16 mouse cellular contexts compared by ENCODE assay signal in genomic region chr9:45255967-45256366, GRCm38 (mm10). TPM values are rescaled to one million over a fixed set of nuclear protein-coding genes. Genes with fewer than 3 reads are reported as not detected.
"Had no signal": no experiment of that assay in that cellular context is flagged by ENCODE, and none has a peak within 500 bp of the region (broad histone marks: within the 10 kb centered on the region; RNA-seq: fewer than 3 reads in every experiment).

No protein-coding gene starts in this region.

- H3K4me3 ChIP-seq: neural tube, embryonic 15.5 days; stomach, embryonic 15.5 days had no signal

- H3K9me3 ChIP-seq: neural tube, embryonic 15.5 days; stomach, embryonic 15.5 days had no signal

- H3K9ac ChIP-seq: neural tube, embryonic 15.5 days; stomach, embryonic 15.5 days had no signal

- H3K4me1 ChIP-seq: neural tube, embryonic 15.5 days; stomach, embryonic 15.5 days had no signal

- H3K27me3 ChIP-seq: neural tube, embryonic 15.5 days; stomach, embryonic 15.5 days had no signal

- DNase-seq: retina, postnatal 1 day; right cerebral cortex, adult 18-20 months; right cerebral cortex, postnatal 14 days; right cerebral cortex, postnatal 25 days; right cerebral cortex, postnatal 4 days; spleen, adult 18-20 months; thymus, adult 18-20 months; thymus, adult 2 months; thymus, postnatal 14 days; thymus, postnatal 25 days; thymus, postnatal 36 days; thymus, postnatal 4 days had no signal

- H3K4me2 ChIP-seq: neural tube, embryonic 15.5 days; stomach, embryonic 15.5 days had no signal

- H3K27ac ChIP-seq: neural tube, embryonic 15.5 days; stomach, embryonic 15.5 days; stomach, postnatal 0 days had no signal

- H3K36me3 ChIP-seq: neural tube, embryonic 15.5 days; stomach, embryonic 15.5 days had no signal

RNA-seq across cellular contexts. Expression of gene Tmprss4, which starts 52.1 kb away (rescaled TPM):
- polyA plus RNA-seq: neural tube, embryonic 14.5 days; neural tube, embryonic 15.5 days had no signal
